Mouse (Mus musculus) midbrain, embryonic 11.5 days (tissue): ENCODE results near the gene Cops9. TPM values are rescaled to one million over a fixed set of nuclear protein-coding genes. Genes with fewer than 3 reads are reported as not detected.

Experiments used
- ATAC-seq: fragments of 200-750 bp; cut with Nextera tagmentation; 2 replicates; pipeline ENCODE4 v1.8.0; 2017; ENCODE audit warnings: moderate TSS enrichment, moderate library complexity; ENCODE audit not compliant: low FRiP score
- DNase-seq: peaks from one replicate; pipeline ENCODE4 v3.0.0; 2015; ENCODE audit warnings: low spot score; ENCODE audit errors: missing footprints
- H3K27ac ChIP-seq: fragments of 300-500 bp; sonication (generic); 2 replicates; pipeline ENCODE4 v1.5.1; 2014; ENCODE audit warnings: low read depth, low read length
- H3K27me3 ChIP-seq: fragments of 300-500 bp; sonication (generic); 2 replicates; pipeline ENCODE4 v1.6.1; 2014; ENCODE audit warnings: mild to moderate bottlenecking, low read length, moderate library complexity, mixed read lengths; ENCODE audit not compliant: control insufficient read depth, insufficient read depth
- H3K36me3 ChIP-seq: fragments of 300-500 bp; sonication (generic); 2 replicates; pipeline ENCODE4 v1.6.1; 2014; ENCODE audit warnings: mild to moderate bottlenecking, low read length, moderate library complexity, mixed read lengths; ENCODE audit not compliant: control insufficient read depth, insufficient read depth
- H3K4me1 ChIP-seq: fragments of 300-500 bp; sonication (generic); 2 replicates; pipeline ENCODE4 v1.6.1; 2014; ENCODE audit warnings: low read length; ENCODE audit not compliant: control insufficient read depth, insufficient read depth
- H3K4me2 ChIP-seq: fragments of 300-500 bp; sonication (generic); 2 replicates; pipeline ENCODE4 v1.6.1; 2014; ENCODE audit warnings: mild to moderate bottlenecking, moderate library complexity
- H3K4me3 ChIP-seq: fragments of 300-500 bp; sonication (generic); 2 replicates; pipeline ENCODE4 v1.5.1; 2014; ENCODE audit warnings: low read depth, low read length
- H3K9ac ChIP-seq: fragments of 300-500 bp; sonication (generic); 2 replicates; pipeline ENCODE4 v1.6.1; 2014; ENCODE audit warnings: low read length
- H3K9me3 ChIP-seq: fragments of 300-500 bp; sonication (generic); 2 replicates; pipeline ENCODE4 v1.6.1; 2016; ENCODE audit warnings: low read length; ENCODE audit not compliant: control insufficient read depth
- WGBS: fragments of 180-500 bp; shearing (Covaris S2); extraction: QIAGEN DNeasy Blood & Tissue Kit; methylation state at CpG from one replicate; pipeline ENCODE4 v1.1.7; 2014; 5-methylcytosine and 5-hydroxymethylcytosine counted together
- polyA plus RNA-seq: library from polyadenylated mRNA; unstranded; fragments of >200 nt; fragmentation: Nextera tagmentation; extraction: Ambion mirVana; gene quantifications from 2 replicates; pipeline ENCODE4 v1.2.1, GENCODE M21; 2014

The Cops9 gene
- polyA plus RNA-seq: 354 and 411 TPM in 2 replicates

DNA sequence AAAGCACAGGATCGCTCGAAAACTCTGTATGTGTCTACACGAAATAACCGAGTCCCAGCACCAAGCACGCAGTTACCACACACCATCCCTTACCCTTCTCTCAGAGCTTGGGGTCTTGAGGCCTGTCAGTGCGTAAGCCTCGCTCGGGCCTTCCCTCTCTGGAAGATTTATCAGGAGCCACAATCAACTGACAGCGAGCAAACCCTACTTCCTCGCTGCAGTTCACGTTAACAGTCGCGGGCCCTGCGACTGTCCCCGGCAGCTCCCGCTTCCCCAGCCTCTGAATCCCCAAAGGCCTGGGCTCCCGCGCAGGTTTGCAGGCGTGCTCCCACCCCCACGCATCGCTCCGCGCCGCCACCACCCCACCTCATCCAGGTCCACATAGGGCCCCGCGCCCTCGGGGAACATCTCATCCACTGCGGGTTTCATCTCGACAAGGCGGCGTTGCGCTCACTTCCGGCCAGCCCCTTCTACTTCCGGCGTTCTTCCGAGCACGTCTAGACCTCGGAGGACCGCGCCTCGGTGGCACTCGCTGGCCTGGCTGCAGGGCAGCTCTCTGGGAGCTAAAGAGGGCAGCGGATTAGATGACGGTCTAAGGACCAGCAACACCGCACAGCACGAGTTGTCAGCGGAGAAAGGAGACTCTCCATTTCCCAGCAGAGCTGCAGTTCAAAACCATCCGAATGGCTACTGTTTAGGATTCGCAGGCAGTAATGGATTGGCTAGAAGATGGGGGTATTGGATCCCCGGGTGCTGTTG is at the start of gene Cops9:
Gene Cops9, minus strand, starts transcription at position 472 of the 759 bp plus-strand sequence.
- Histone ChIP-seq H3K27ac (peak within 1 kb of the TSS; percentile 27; the same call in 1 of the 2 replicates), H3K9me3 (no peaks in the 10 kb centered on the region), H3K4me3 (peak within 1 kb of the TSS; percentile 78), H3K36me3 (peaks cover 4% of the 10 kb centered on the region; the same call in 1 of the 2 replicates), H3K4me2 (peak within 1 kb of the TSS; percentile 95), H3K9ac (peak within 1 kb of the TSS; percentile 92), H3K27me3 (no peaks in the 10 kb centered on the region), H3K4me1 (peaks cover 10% of the 10 kb centered on the region)
- DNase-seq: peak; percentile 99
- WGBS: 2% methylated on average over 50 of the region's 50 CpGs
- peak; percentile 96 for ATAC-seq

DNA sequence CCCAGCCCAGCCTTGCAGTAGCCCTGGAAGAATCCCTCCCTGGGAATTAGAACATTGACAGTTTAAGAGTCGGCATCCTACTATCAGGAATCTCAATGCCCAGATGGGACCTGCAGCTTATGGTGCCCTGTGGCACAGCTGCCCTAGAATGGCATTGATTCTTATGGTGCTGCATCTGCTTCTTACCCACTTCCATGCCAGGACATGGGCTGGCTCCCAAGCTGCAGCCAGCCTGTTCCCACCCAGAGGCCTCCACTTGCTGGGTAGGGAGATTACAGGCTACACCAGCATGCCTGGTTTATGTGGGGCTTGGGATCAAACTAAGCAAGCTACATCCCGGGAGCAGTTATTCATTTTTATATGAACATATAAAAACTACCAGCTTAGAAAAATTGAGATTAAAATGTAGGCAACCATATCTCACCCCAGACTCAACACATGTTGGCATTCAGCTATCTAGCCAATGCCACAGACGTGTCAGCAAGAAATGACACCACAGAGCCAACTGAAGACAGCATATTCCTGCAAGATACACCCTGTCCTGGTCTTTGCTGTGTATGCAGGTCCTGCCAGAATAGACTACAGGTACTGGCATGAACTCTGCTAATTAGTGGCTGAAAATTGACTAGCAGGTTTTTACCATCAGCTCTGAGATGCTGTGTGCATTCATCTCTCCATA is 49.5 kb upstream of the Cops9 start:
- Histone ChIP-seq H3K36me3 (no peaks in the 10 kb centered on the region), H3K4me3 (no peak overlapping the region), H3K4me1 (no peaks in the 10 kb centered on the region), H3K27ac (no peak overlapping the region), H3K9ac (0 out of 2 replicates have a peak overlapping the region, but pooled peaks have one; percentile 12), H3K4me2 (no peak overlapping the region), H3K9me3 (no peaks in the 10 kb centered on the region), H3K27me3 (no peaks in the 10 kb centered on the region)
- DNase-seq (no peak), ATAC-seq (no peak)
- 87% methylated on average over 3 of the region's 3 CpGs for WGBS

DNA sequence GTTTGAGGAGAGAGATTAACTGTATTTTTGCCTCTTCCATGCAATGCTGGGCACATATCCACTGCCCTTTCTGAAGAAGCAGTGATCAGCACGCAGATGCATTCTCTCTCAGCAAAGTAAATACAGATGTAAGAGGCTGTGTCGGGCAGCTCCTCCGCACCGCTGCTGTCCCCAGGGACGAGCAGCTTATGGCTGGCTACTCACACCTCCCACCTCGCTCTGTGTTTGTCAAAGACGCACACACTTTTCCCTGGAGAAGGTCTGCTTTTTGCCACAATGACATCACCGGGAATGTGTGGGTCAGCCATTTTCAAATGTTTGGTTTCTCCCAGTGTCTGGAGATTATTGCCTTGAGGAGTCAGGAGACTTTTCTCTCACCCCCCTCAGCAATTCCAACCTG is 45.2 kb upstream of the Cops9 start:
- no peak overlapping the region for H3K27ac ChIP-seq
- DNase-seq: no peak
- no peak overlapping the region for H3K4me2 ChIP-seq
- H3K36me3 ChIP-seq: no peaks in the 10 kb centered on the region
- H3K9me3 ChIP-seq: no peaks in the 10 kb centered on the region
- ATAC-seq: 0 out of 2 replicates have a peak, but pooled peaks have one; percentile 27
- WGBS: 67% methylated on average over 8 of the region's 8 CpGs
- H3K4me1 ChIP-seq: no peaks in the 10 kb centered on the region
- no peak overlapping the region for H3K9ac ChIP-seq
- no peaks in the 10 kb centered on the region for H3K27me3 ChIP-seq
- no peak overlapping the region for H3K4me3 ChIP-seq

DNA sequence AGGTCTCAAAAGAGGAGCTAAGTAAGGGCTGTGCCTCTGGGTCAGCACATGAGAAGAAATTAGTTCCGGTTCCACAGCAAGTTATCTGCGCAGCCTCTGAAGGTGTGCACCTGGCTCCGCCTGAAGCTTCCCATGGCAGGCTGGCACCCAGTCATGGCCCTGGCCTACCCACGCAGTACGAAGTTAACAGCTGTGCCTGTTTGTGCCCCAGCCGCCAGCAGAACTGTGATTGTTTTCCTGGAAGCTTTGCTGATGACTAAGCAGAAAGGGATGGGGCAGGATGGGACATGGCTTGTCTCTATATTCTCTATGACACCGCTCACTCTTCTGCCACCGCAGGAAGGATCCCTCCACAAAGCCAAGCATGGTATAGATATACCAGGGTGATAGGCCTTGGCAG is 41.4 kb upstream of the Cops9 start:
- no peak overlapping the region for H3K27ac ChIP-seq
- no peaks in the 10 kb centered on the region for H3K9me3 ChIP-seq
- H3K4me3 ChIP-seq: no peak overlapping the region
- ATAC-seq: no peak
- H3K4me1 ChIP-seq: peaks cover 9% of the 10 kb centered on the region
- WGBS: 92% methylated on average over 8 of the region's 8 CpGs
- no peak overlapping the region for H3K9ac ChIP-seq
- DNase-seq: no peak
- H3K36me3 ChIP-seq: no peaks in the 10 kb centered on the region
- H3K4me2 ChIP-seq: no peak overlapping the region
- no peaks in the 10 kb centered on the region for H3K27me3 ChIP-seq

DNA sequence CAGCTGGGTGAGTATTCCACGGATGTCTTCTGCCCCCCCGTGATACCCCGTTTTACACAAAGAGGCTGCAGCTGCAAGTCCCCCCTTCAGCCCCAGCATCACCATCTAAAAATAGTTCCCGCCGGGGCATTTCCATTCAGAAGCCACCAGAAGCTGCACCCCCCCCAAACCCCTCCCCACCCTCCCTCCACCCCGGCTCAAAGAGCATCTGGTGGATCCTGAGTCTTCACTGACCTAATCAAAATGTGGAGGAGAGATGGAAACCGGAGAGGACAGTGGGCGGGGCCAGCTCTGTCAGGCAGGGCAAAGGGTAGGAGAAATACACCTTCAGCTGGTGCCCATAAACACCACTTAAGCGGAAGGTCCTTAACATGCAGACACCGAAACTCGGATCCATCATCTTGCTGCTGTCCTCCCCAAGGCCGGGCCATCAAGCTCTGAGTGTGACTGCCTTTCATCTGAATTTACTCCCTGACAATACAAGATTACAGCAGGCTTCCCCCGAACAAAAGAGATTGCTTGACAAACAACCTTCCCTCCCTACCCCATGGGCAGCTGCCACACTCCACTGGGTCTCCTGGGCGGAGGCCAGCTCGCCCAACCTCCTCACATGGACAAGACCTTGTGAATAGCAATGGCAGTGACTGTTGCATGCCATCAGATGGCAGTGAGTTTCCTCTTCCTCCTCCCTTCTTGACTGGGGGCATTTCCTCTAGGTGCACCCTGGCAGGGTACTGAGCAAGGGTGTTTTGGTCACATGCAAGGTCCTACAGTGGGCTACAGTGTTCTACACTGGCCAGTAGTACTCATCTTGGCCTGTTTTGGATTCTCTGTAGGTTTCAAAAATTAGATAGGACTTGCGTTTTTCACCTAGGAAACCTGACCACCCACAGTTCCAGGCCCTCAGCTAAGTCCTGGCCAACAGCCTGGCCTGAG is 39.2 kb upstream of the Cops9 start:
- Histone ChIP-seq H3K27me3 (no peaks in the 10 kb centered on the region), H3K4me1 (peaks cover 9% of the 10 kb centered on the region), H3K9me3 (no peaks in the 10 kb centered on the region), H3K4me3 (no peak overlapping the region), H3K36me3 (no peaks in the 10 kb centered on the region), H3K9ac (no peak overlapping the region), H3K27ac (no peak overlapping the region), H3K4me2 (no peak overlapping the region)
- DNase-seq: peak; percentile 86
- peak; percentile 75 for ATAC-seq
- WGBS: 31% methylated on average over 16 of the region's 16 CpGs

DNA sequence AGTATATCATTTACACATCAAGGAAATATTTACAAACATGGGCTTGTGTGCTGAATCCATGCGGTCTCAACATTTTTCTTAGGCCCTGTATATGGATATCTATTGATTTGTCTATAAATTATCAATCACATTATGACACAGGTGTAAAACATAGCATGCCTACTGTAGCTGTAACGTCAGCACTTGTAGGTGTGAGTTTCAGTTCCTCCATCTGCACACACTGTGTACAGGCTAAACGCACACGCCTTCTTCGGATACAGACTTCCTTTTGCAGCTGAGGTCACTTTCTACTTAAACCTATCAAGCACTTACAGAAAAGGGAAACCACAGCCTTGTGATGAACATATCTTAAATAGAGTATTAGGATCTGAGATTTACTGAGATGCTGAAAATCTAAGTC is 37.0 kb upstream of the Cops9 start:
- Histone ChIP-seq H3K27me3 (no peaks in the 10 kb centered on the region), H3K9me3 (no peaks in the 10 kb centered on the region), H3K4me1 (peaks cover 9% of the 10 kb centered on the region), H3K4me2 (no peak overlapping the region), H3K4me3 (no peak overlapping the region), H3K9ac (no peak overlapping the region), H3K27ac (no peak overlapping the region), H3K36me3 (no peaks in the 10 kb centered on the region)
- WGBS: 91% methylated on average over 5 of the region's 5 CpGs
- DNase-seq: no peak
- no peak for ATAC-seq

DNA sequence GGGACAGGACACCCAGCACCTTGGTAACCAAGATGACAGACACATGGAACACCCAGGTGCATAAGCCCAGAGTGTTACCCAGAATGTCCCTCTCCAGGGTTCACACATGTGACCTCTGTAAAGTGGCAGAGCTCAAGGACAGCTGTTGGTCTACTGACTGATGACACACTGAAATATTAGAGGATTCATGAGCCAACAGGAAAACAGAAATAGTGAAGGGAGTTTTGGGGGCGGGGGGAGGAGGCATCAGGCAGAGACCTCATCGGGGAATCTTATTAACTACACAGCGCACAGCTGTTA is 34.8 kb upstream of the Cops9 start:
- ATAC-seq (no peak), DNase-seq (no peak)
- H3K4me2 ChIP-seq: no peak overlapping the region
- WGBS: 94% methylated on average over 3 of the region's 3 CpGs
- no peak overlapping the region for H3K9ac ChIP-seq
- no peaks in the 10 kb centered on the region for H3K9me3 ChIP-seq
- peaks cover 9% of the 10 kb centered on the region for H3K4me1 ChIP-seq
- H3K27ac ChIP-seq: no peak overlapping the region
- H3K36me3 ChIP-seq: no peaks in the 10 kb centered on the region
- H3K27me3 ChIP-seq: no peaks in the 10 kb centered on the region
- no peak overlapping the region for H3K4me3 ChIP-seq

DNA sequence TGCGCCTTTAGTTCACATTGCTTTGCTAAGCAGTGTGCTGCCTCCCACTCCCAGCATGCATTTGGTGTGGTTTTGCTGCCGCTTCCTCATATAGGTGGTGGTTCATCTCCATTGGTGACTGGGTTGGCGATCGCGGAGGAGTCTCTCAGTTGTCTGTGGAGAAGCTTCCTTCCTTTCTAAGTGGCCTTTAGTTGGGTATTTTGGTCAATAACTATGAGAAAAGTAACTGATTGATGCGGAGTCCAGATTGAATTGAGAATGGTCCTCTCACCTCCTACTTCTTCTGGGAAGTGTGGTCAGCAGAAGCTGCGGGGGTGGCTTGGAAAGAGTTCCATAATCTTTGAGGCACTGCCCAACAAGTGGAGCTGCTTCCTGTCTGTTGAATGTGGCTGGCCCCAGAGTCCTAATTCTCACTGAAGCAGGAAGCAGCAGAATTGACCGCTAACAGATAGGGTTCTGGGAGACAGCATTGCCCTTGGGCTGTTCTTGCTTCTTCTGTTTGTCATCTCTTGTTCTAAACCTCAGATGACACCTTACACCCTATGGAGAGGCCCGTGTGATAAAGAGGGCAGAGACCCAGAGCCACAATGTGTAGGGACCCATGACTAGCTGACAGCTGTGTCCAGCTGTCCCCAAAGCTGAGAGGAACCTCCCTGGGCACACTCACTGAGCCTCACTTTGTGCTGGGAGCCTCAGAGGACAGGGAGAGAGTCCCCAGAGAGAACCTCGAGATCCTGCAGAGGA is 34.3 kb upstream of the Cops9 start:
- no peak overlapping the region for H3K4me3 ChIP-seq
- H3K27me3 ChIP-seq: no peaks in the 10 kb centered on the region
- DNase-seq (no peak), ATAC-seq (no peak)
- WGBS: 83% methylated on average over 10 of the region's 10 CpGs
- H3K9ac ChIP-seq: no peak overlapping the region
- H3K27ac ChIP-seq: no peak overlapping the region
- no peaks in the 10 kb centered on the region for H3K36me3 ChIP-seq
- no peak overlapping the region for H3K4me2 ChIP-seq
- peaks cover 7% of the 10 kb centered on the region for H3K4me1 ChIP-seq
- no peaks in the 10 kb centered on the region for H3K9me3 ChIP-seq
